Mouse (Mus musculus): ENCODE results near the gene Tspan15. TPM values are rescaled to one million over a fixed set of nuclear protein-coding genes. Genes with fewer than 3 reads are reported as not detected.

The Tspan15 gene
- polyA plus RNA-seq, 1 experiment from 2014 or later: 10.4 TPM

- H3K27me3 ChIP-seq (ENCODE audit: control insufficient read depth, insufficient read depth, low read length): no peaks in the 10 kb centered on the region
- no peaks in the 10 kb centered on the region for H3K9me3 ChIP-seq (ENCODE audit: control insufficient read depth, low read length)
- no peak overlapping the region for H3K27ac ChIP-seq (replicated peaks; ENCODE audit: low read depth, low read length)
- WGBS: 79% methylated on average over 5 of the region's 6 CpGs
- no peaks in the 10 kb centered on the region; the same call in 1 of the 2 replicates for H3K4me1 ChIP-seq (ENCODE audit: control insufficient read depth, insufficient read depth, low read length)
- no peak for ATAC-seq (ENCODE audit: insufficient number of reproducible peaks, low FRiP score, low TSS enrichment, low read depth)
- H3K4me2 ChIP-seq (ENCODE audit: low read depth, severe bottlenecking): no peak overlapping the region
- no peaks in the 10 kb centered on the region for H3K36me3 ChIP-seq (ENCODE audit: control insufficient read depth, insufficient read depth, low read length)
- no peak for DNase-seq (ENCODE audit: low spot score)
- H3K4me3 ChIP-seq (ENCODE audit: low read depth, low read length): no peak overlapping the region
- H3K9ac ChIP-seq (ENCODE audit: low read length): no peak overlapping the region
Observed at GRCm38 (mm10) chr10:62211310-62211709, 19.7 kb downstream of the Tspan15 start.

- Histone ChIP-seq H3K27me3 (ENCODE audit: control insufficient read depth, insufficient read depth, low read length) (no peaks in the 10 kb centered on the region), H3K36me3 (ENCODE audit: control insufficient read depth, insufficient read depth, low read length) (no peaks in the 10 kb centered on the region), H3K27ac (replicated peaks; ENCODE audit: low read depth, low read length) (no peak overlapping the region), H3K4me1 (ENCODE audit: control insufficient read depth, insufficient read depth, low read length) (no peaks in the 10 kb centered on the region; the same call in 1 of the 2 replicates), H3K9me3 (ENCODE audit: control insufficient read depth, low read length) (no peaks in the 10 kb centered on the region), H3K4me3 (ENCODE audit: low read depth, low read length) (no peak overlapping the region), H3K4me2 (ENCODE audit: low read depth, severe bottlenecking) (no peak overlapping the region), H3K9ac (ENCODE audit: low read length) (no peak overlapping the region)
- WGBS: 28% methylated on average over 10 of the region's 10 CpGs
- DNase-seq (ENCODE audit: low spot score) (no peak), ATAC-seq (ENCODE audit: insufficient number of reproducible peaks, low FRiP score, low TSS enrichment, low read depth) (no peak)
Observed at GRCm38 (mm10) chr10:62208241-62208896, 22.7 kb downstream of the Tspan15 start.

- Histone ChIP-seq H3K27ac (replicated peaks; ENCODE audit: low read depth, low read length) (no peak overlapping the region), H3K36me3 (ENCODE audit: control insufficient read depth, insufficient read depth, low read length) (no peaks in the 10 kb centered on the region), H3K4me2 (ENCODE audit: low read depth, severe bottlenecking) (no peak overlapping the region), H3K9me3 (ENCODE audit: control insufficient read depth, low read length) (no peaks in the 10 kb centered on the region), H3K4me1 (ENCODE audit: control insufficient read depth, insufficient read depth, low read length) (no peaks in the 10 kb centered on the region), H3K27me3 (ENCODE audit: control insufficient read depth, insufficient read depth, low read length) (no peaks in the 10 kb centered on the region), H3K9ac (ENCODE audit: low read length) (no peak overlapping the region), H3K4me3 (ENCODE audit: low read depth, low read length) (no peak overlapping the region)
- DNase-seq (ENCODE audit: low spot score) (no peak), ATAC-seq (ENCODE audit: insufficient number of reproducible peaks, low FRiP score, low TSS enrichment, low read depth) (no peak)
- 74% methylated on average over 6 of the region's 6 CpGs for WGBS
Observed at GRCm38 (mm10) chr10:62202574-62202973, 28.5 kb downstream of the Tspan15 start.

GRCm38 (mm10) chr10:62198891-62199290, 32.2 kb downstream of the Tspan15 start:
- no peaks in the 10 kb centered on the region for H3K9me3 ChIP-seq (ENCODE audit: control insufficient read depth, low read length)
- H3K27ac ChIP-seq (replicated peaks; ENCODE audit: low read depth, low read length): no peak overlapping the region
- 65% methylated on average over 1 of the region's 1 CpGs for WGBS
- H3K4me3 ChIP-seq (ENCODE audit: low read depth, low read length): no peak overlapping the region
- no peak for DNase-seq (ENCODE audit: low spot score)
- ATAC-seq (ENCODE audit: insufficient number of reproducible peaks, low FRiP score, low TSS enrichment, low read depth): no peak
- peaks cover 3% of the 10 kb centered on the region; the same call in 1 of the 2 replicates for H3K4me1 ChIP-seq (ENCODE audit: control insufficient read depth, insufficient read depth, low read length)
- no peak overlapping the region for H3K9ac ChIP-seq (ENCODE audit: low read length)
- no peak overlapping the region for H3K4me2 ChIP-seq (ENCODE audit: low read depth, severe bottlenecking)
- H3K36me3 ChIP-seq (ENCODE audit: control insufficient read depth, insufficient read depth, low read length): no peaks in the 10 kb centered on the region
- H3K27me3 ChIP-seq (ENCODE audit: control insufficient read depth, insufficient read depth, low read length): no peaks in the 10 kb centered on the region

GRCm38 (mm10) chr10:62197403-62197802, 33.6 kb downstream of the Tspan15 start:
- Histone ChIP-seq H3K4me1 (ENCODE audit: control insufficient read depth, insufficient read depth, low read length) (peaks cover 3% of the 10 kb centered on the region; the same call in 1 of the 2 replicates), H3K4me3 (ENCODE audit: low read depth, low read length) (no peak overlapping the region), H3K27me3 (ENCODE audit: control insufficient read depth, insufficient read depth, low read length) (no peaks in the 10 kb centered on the region), H3K27ac (replicated peaks; ENCODE audit: low read depth, low read length) (no peak overlapping the region), H3K9me3 (ENCODE audit: control insufficient read depth, low read length) (no peaks in the 10 kb centered on the region), H3K36me3 (ENCODE audit: control insufficient read depth, insufficient read depth, low read length) (no peaks in the 10 kb centered on the region), H3K4me2 (ENCODE audit: low read depth, severe bottlenecking) (no peak overlapping the region), H3K9ac (ENCODE audit: low read length) (no peak overlapping the region)
- ATAC-seq (ENCODE audit: insufficient number of reproducible peaks, low FRiP score, low TSS enrichment, low read depth): no peak
- WGBS: 63% methylated on average over 4 of the region's 4 CpGs
- no peak for DNase-seq (ENCODE audit: low spot score)

- H3K36me3 ChIP-seq (ENCODE audit: control insufficient read depth, insufficient read depth, low read length): no peaks in the 10 kb centered on the region
- H3K9ac ChIP-seq (ENCODE audit: low read length): no peak overlapping the region
- H3K9me3 ChIP-seq (ENCODE audit: control insufficient read depth, low read length): no peaks in the 10 kb centered on the region
- H3K27me3 ChIP-seq (ENCODE audit: control insufficient read depth, insufficient read depth, low read length): no peaks in the 10 kb centered on the region
- DNase-seq (ENCODE audit: low spot score) (no peak), ATAC-seq (ENCODE audit: insufficient number of reproducible peaks, low FRiP score, low TSS enrichment, low read depth) (no peak)
- no peak overlapping the region for H3K4me3 ChIP-seq (ENCODE audit: low read depth, low read length)
- 44% methylated on average over 7 of the region's 7 CpGs for WGBS
- peaks cover 3% of the 10 kb centered on the region; the same call in 1 of the 2 replicates for H3K4me1 ChIP-seq (ENCODE audit: control insufficient read depth, insufficient read depth, low read length)
- no peak overlapping the region for H3K27ac ChIP-seq (replicated peaks; ENCODE audit: low read depth, low read length)
- H3K4me2 ChIP-seq (ENCODE audit: low read depth, severe bottlenecking): no peak overlapping the region
Observed at GRCm38 (mm10) chr10:62195376-62195775, 35.7 kb downstream of the Tspan15 start.

- 34% methylated on average over 6 of the region's 6 CpGs for WGBS
- DNase-seq (ENCODE audit: low spot score) (no peak), ATAC-seq (ENCODE audit: insufficient number of reproducible peaks, low FRiP score, low TSS enrichment, low read depth) (no peak)
- H3K36me3 ChIP-seq (ENCODE audit: control insufficient read depth, insufficient read depth, low read length): no peaks in the 10 kb centered on the region
- H3K27me3 ChIP-seq (ENCODE audit: control insufficient read depth, insufficient read depth, low read length): no peaks in the 10 kb centered on the region
- H3K9ac ChIP-seq (ENCODE audit: low read length): no peak overlapping the region
- peaks cover 3% of the 10 kb centered on the region; the same call in 1 of the 2 replicates for H3K4me1 ChIP-seq (ENCODE audit: control insufficient read depth, insufficient read depth, low read length)
- no peak overlapping the region for H3K27ac ChIP-seq (replicated peaks; ENCODE audit: low read depth, low read length)
- no peaks in the 10 kb centered on the region for H3K9me3 ChIP-seq (ENCODE audit: control insufficient read depth, low read length)
- no peak overlapping the region for H3K4me3 ChIP-seq (ENCODE audit: low read depth, low read length)
- H3K4me2 ChIP-seq (ENCODE audit: low read depth, severe bottlenecking): no peak overlapping the region
Observed at GRCm38 (mm10) chr10:62194946-62195345, 36.1 kb downstream of the Tspan15 start.

GRCm38 (mm10) chr10:62194461-62194860, 36.6 kb downstream of the Tspan15 start:
- DNase-seq (ENCODE audit: low spot score) (no peak), ATAC-seq (ENCODE audit: insufficient number of reproducible peaks, low FRiP score, low TSS enrichment, low read depth) (no peak)
- no peaks in the 10 kb centered on the region for H3K27me3 ChIP-seq (ENCODE audit: control insufficient read depth, insufficient read depth, low read length)
- no peak overlapping the region for H3K27ac ChIP-seq (replicated peaks; ENCODE audit: low read depth, low read length)
- H3K9me3 ChIP-seq (ENCODE audit: control insufficient read depth, low read length): no peaks in the 10 kb centered on the region
- 76% methylated on average over 5 of the region's 5 CpGs for WGBS
- H3K9ac ChIP-seq (ENCODE audit: low read length): no peak overlapping the region
- no peaks in the 10 kb centered on the region for H3K36me3 ChIP-seq (ENCODE audit: control insufficient read depth, insufficient read depth, low read length)
- H3K4me3 ChIP-seq (ENCODE audit: low read depth, low read length): no peak overlapping the region
- H3K4me2 ChIP-seq (ENCODE audit: low read depth, severe bottlenecking): no peak overlapping the region
- H3K4me1 ChIP-seq (ENCODE audit: control insufficient read depth, insufficient read depth, low read length): peaks cover 3% of the 10 kb centered on the region; the same call in 1 of the 2 replicates

- no peak overlapping the region for H3K27ac ChIP-seq (replicated peaks; ENCODE audit: low read depth, low read length)
- H3K4me3 ChIP-seq (ENCODE audit: low read depth, low read length): no peak overlapping the region
- no peak for ATAC-seq (ENCODE audit: insufficient number of reproducible peaks, low FRiP score, low TSS enrichment, low read depth)
- H3K27me3 ChIP-seq (ENCODE audit: control insufficient read depth, insufficient read depth, low read length): no peaks in the 10 kb centered on the region
- no peak overlapping the region for H3K4me2 ChIP-seq (ENCODE audit: low read depth, severe bottlenecking)
- DNase-seq (ENCODE audit: low spot score): no peak
- H3K9me3 ChIP-seq (ENCODE audit: control insufficient read depth, low read length): no peaks in the 10 kb centered on the region
- H3K36me3 ChIP-seq (ENCODE audit: control insufficient read depth, insufficient read depth, low read length): no peaks in the 10 kb centered on the region
- 82% methylated on average over 6 of the region's 6 CpGs for WGBS
- H3K9ac ChIP-seq (ENCODE audit: low read length): no peak overlapping the region
- peaks cover 3% of the 10 kb centered on the region; the same call in 1 of the 2 replicates for H3K4me1 ChIP-seq (ENCODE audit: control insufficient read depth, insufficient read depth, low read length)
Observed at GRCm38 (mm10) chr10:62194043-62194442, 37.0 kb downstream of the Tspan15 start.

Data from limb, embryonic 11.5 days (tissue).